Mouse (Mus musculus) forebrain, embryonic 14.5 days (tissue): ENCODE results near the gene Scgb2b21. TPM values are rescaled to one million over a fixed set of nuclear protein-coding genes. Genes with fewer than 3 reads are reported as not detected.
"Not testable (repeated sequence)": the region's sequence is repeated elsewhere in the genome, so short reads cannot be mapped to it uniquely, and the experiment has no call there.

Source experiments
- ATAC-seq: fragments of 200-750 bp; cut with Nextera tagmentation; 2 replicates; pipeline ENCODE4 v1.8.0; 2017; ENCODE audit warnings: mild to moderate bottlenecking, moderate library complexity
- DNase-seq: peaks from one replicate; pipeline ENCODE4 v3.0.0-alpha.2; 2015; ENCODE audit warnings: low spot score
- H3K27ac ChIP-seq: fragments of 300-500 bp; sonication (generic); 2 replicates; pipeline ENCODE4 v1.5.1; 2014; ENCODE audit warnings: low read depth, mild to moderate bottlenecking, control low read depth, low read length, moderate library complexity
- H3K27me3 ChIP-seq: fragments of 300-500 bp; sonication (generic); replicated peaks from 2 replicates; pipeline ENCODE4 v1.6.1; 2014; ENCODE audit warnings: low read length, control low read depth, mixed read lengths; ENCODE audit not compliant: control insufficient read depth, insufficient read depth
- H3K36me3 ChIP-seq: fragments of 300-500 bp; sonication (generic); 2 replicates; pipeline ENCODE4 v1.6.1; 2014; ENCODE audit warnings: low read length, control low read depth; ENCODE audit not compliant: control insufficient read depth, insufficient read depth
- H3K4me1 ChIP-seq: fragments of 300-500 bp; sonication (generic); 2 replicates; pipeline ENCODE4 v1.6.1; 2014; ENCODE audit warnings: antibody characterized with exemption, low read length, control low read depth; ENCODE audit not compliant: control insufficient read depth, insufficient read depth
- H3K4me2 ChIP-seq: fragments of 300-500 bp; sonication (generic); 2 replicates; pipeline ENCODE4 v1.6.1; 2014; ENCODE audit warnings: mild to moderate bottlenecking, control low read depth, low read length
- H3K4me3 ChIP-seq: fragments of 300-500 bp; sonication (generic); 2 replicates; pipeline ENCODE4 v1.5.1; 2014; ENCODE audit warnings: low read depth, low read length, control low read depth
- H3K9ac ChIP-seq: fragments of 300-500 bp; sonication (generic); 2 replicates; pipeline ENCODE4 v1.6.1; 2014; ENCODE audit warnings: mild to moderate bottlenecking, low read length, control low read depth, moderate library complexity
- H3K9me3 ChIP-seq: fragments of 300-500 bp; sonication (generic); replicated peaks from 2 replicates; pipeline ENCODE4 v1.6.1; 2016; ENCODE audit warnings: low read length, control low read depth, mixed read lengths; ENCODE audit not compliant: control insufficient read depth
- WGBS: fragments of 180-500 bp; shearing (Covaris S2); extraction: QIAGEN DNeasy Blood & Tissue Kit; methylation state at CpG from one replicate; pipeline ENCODE4 v1.1.7; 2014; 5-methylcytosine and 5-hydroxymethylcytosine counted together
- polyA plus RNA-seq: library from polyadenylated mRNA; unstranded; fragments of >200 nt; fragmentation: Nextera tagmentation; extraction: Ambion mirVana; gene quantifications from 2 replicates; pipeline ENCODE4 v1.2.1, GENCODE M21; 2014

Scgb2b21 gene
- not detected in 2 replicates for polyA plus RNA-seq

DNA sequence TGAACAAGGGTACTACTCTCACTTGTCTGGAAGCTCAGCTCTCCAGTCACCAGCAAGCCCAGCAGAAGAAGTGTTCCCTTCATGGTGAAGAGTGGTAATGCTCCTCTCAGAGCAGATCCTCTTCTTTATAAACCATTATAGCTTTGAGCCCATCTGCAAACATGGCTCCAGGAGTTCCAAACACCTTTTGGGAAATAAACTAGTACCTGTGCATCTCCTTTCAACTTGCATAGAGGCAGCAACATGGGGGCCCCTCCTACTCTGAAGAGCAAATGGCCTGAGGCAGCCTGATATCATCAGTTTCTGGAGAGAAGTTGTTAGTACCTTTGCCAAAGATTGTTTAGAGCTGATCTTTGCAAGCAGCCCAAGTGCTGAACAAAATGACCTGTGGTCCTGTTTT is at the start of gene Scgb2b21:
Scgb2b21 (minus strand) TSS at position 101 of the 400 bp plus-strand sequence.
- ATAC-seq (no peak), DNase-seq (no peak)
- Histone ChIP-seq H3K4me3 (no peak within 1 kb of the TSS), H3K27ac (no peak within 1 kb of the TSS), H3K4me1 (no peaks in the 10 kb centered on the region), H3K9me3 (peaks cover 20% of the 10 kb centered on the region), H3K9ac (no peak within 1 kb of the TSS), H3K4me2 (no peak within 1 kb of the TSS), H3K36me3 (no peaks in the 10 kb centered on the region), H3K27me3 (no peaks in the 10 kb centered on the region)

GRCm38 (mm10) chr7:33543420-33543819 is 23.2 kb upstream of the Scgb2b21 start:
- not testable (repeated sequence) for H3K27ac ChIP-seq, ATAC-seq, DNase-seq, H3K9ac ChIP-seq, H3K4me3 ChIP-seq, H3K36me3 ChIP-seq, H3K4me2 ChIP-seq, H3K27me3 ChIP-seq, H3K9me3 ChIP-seq, H3K4me1 ChIP-seq
- WGBS, result 90% methylated on average over 12 of the region's 12 CpGs

Other genes with a start within 250 kb of the Scgb2b21 start
- not detected in 2 replicates for gene Scgb2b19, start 240.1 kb downstream of the Scgb2b21 start, polyA plus RNA-seq
- not detected in 2 replicates for gene Scgb1b19, start 233.2 kb downstream of the Scgb2b21 start, polyA plus RNA-seq
- gene Scgb2b20, start 154.1 kb downstream of the Scgb2b21 start, polyA plus RNA-seq, result not detected in 2 replicates
- not detected in 2 replicates for gene Scgb1b20, start 147.2 kb downstream of the Scgb2b21 start, polyA plus RNA-seq
- not detected in 2 replicates for gene Scgb2b24, start 218.9 kb upstream of the Scgb2b21 start, polyA plus RNA-seq
- gene Scgb1b24, start 223.3 kb upstream of the Scgb2b21 start, polyA plus RNA-seq, result not detected in 2 replicates